Comparison of ENCODE assay signal across 13 mouse cellular contexts in genomic region chr9:52148831-52149230, GRCm38 (mm10). TPM values are rescaled to one million over a fixed set of nuclear protein-coding genes. Genes with fewer than 3 reads are reported as not detected.
DNase-seq lines count a peak whose midpoint lies in the region; ATAC-seq and TF ChIP-seq lines count a peak whose summit lies in the region.
"Had no signal": no experiment of that assay in that cellular context is flagged by ENCODE, and none has a peak within 500 bp of the region (broad histone marks: within the 10 kb centered on the region; RNA-seq: fewer than 3 reads in every experiment).

No protein-coding gene starts in this region.

- H3K4me3 ChIP-seq in heart, embryonic 15.5 days, result no peak overlapping the region
- peak overlapping the region; percentile 26 for H3K4me3 ChIP-seq in forebrain, embryonic 11.5 days (ENCODE audit: low read depth, low read length)
- H3K4me3 ChIP-seq in hindbrain, postnatal 0 days (ENCODE audit: low read length), result peak overlapping the region; percentile 0
- H3K4me3 ChIP-seq in neural tube, embryonic 13.5 days, result peak overlapping the region; percentile 41

- peaks cover 7% of the 10 kb centered on the region for H3K4me1 ChIP-seq in heart, embryonic 15.5 days (replicated peaks)
- H3K4me1 ChIP-seq in forebrain, embryonic 11.5 days (replicated peaks; ENCODE audit: control insufficient read depth, insufficient read depth, low read length), result peaks cover 15% of the 10 kb centered on the region
- H3K4me1 ChIP-seq in hindbrain, postnatal 0 days (ENCODE audit: insufficient read depth, low read length), result peaks cover 12% of the 10 kb centered on the region; the same call in 1 of the 2 replicates
- peaks cover 70% of the 10 kb centered on the region for H3K4me1 ChIP-seq in neural tube, embryonic 13.5 days (replicated peaks)

- ATAC-seq in heart, embryonic 15.5 days (replicated peaks; ENCODE audit: insufficient number of reproducible peaks, insufficient read depth, low FRiP score, low read depth), result no peak
- no peak for ATAC-seq in forebrain, embryonic 11.5 days (replicated peaks; ENCODE audit: low FRiP score)
- no peak for ATAC-seq in hindbrain, postnatal 0 days
- no peak for ATAC-seq in neural tube, embryonic 13.5 days (ENCODE audit: low read depth)
- ATAC-seq: Patski had no signal

- H3K4me2 ChIP-seq in heart, embryonic 15.5 days, result no peak overlapping the region
- peak overlapping the region; percentile 35 for H3K4me2 ChIP-seq in forebrain, embryonic 11.5 days (ENCODE audit: low read depth, low read length, severe bottlenecking)
- H3K4me2 ChIP-seq in hindbrain, postnatal 0 days (ENCODE audit: low read depth, low read length), result peak overlapping the region; percentile 34
- H3K4me2 ChIP-seq in neural tube, embryonic 13.5 days, result peak overlapping the region; percentile 56
- H3K4me2 ChIP-seq: lung, embryonic 14.5 days had no signal

- WGBS in heart, embryonic 15.5 days, result 72% methylated on average over 4 of the region's 4 CpGs
- 30% methylated on average over 4 of the region's 4 CpGs for WGBS in forebrain, embryonic 11.5 days
- 25% methylated on average over 4 of the region's 4 CpGs for WGBS in hindbrain, postnatal 0 days
- 37% methylated on average over 4 of the region's 4 CpGs for WGBS in neural tube, embryonic 13.5 days

- peak overlapping the region; percentile 1; the same call in 1 of the 2 replicates for H3K27ac ChIP-seq in heart, embryonic 15.5 days
- H3K27ac ChIP-seq in forebrain, embryonic 11.5 days (ENCODE audit: low read depth, low read length), result peak overlapping the region; percentile 88
- peak overlapping the region; percentile 9 for H3K27ac ChIP-seq in hindbrain, postnatal 0 days
- peak overlapping the region; percentile 86 for H3K27ac ChIP-seq in neural tube, embryonic 13.5 days (replicated peaks)

- H3K9me3 ChIP-seq in heart, embryonic 15.5 days (replicated peaks), result no peaks in the 10 kb centered on the region
- no peaks in the 10 kb centered on the region for H3K9me3 ChIP-seq in forebrain, embryonic 11.5 days (ENCODE audit: control insufficient read depth, low read length)
- no peaks in the 10 kb centered on the region for H3K9me3 ChIP-seq in hindbrain, postnatal 0 days (ENCODE audit: low read length)
- no peaks in the 10 kb centered on the region for H3K9me3 ChIP-seq in neural tube, embryonic 13.5 days

- 0 out of 2 replicates have a peak, but pooled peaks cover 2% of the 10 kb centered on the region for H3K36me3 ChIP-seq in heart, embryonic 15.5 days
- H3K36me3 ChIP-seq in forebrain, embryonic 11.5 days (ENCODE audit: control insufficient read depth, insufficient read depth, low read length), result no peaks in the 10 kb centered on the region; the same call in 1 of the 2 replicates
- no peaks in the 10 kb centered on the region for H3K36me3 ChIP-seq in hindbrain, postnatal 0 days (ENCODE audit: insufficient read depth, low read length)
- H3K36me3 ChIP-seq in neural tube, embryonic 13.5 days, result peaks cover 3% of the 10 kb centered on the region; the same call in 1 of the 2 replicates

- no peaks in the 10 kb centered on the region for H3K27me3 ChIP-seq in heart, embryonic 15.5 days
- no peaks in the 10 kb centered on the region for H3K27me3 ChIP-seq in forebrain, embryonic 11.5 days (ENCODE audit: control insufficient read depth, insufficient read depth, low read length)
- no peaks in the 10 kb centered on the region for H3K27me3 ChIP-seq in hindbrain, postnatal 0 days (ENCODE audit: insufficient read depth, low read length)
- H3K27me3 ChIP-seq in neural tube, embryonic 13.5 days, result no peaks in the 10 kb centered on the region
- H3K27me3 ChIP-seq: Patski had no signal

- H3K9ac ChIP-seq in heart, embryonic 15.5 days, result no peak overlapping the region
- H3K9ac ChIP-seq in forebrain, embryonic 11.5 days (ENCODE audit: low read length), result peak overlapping the region; percentile 47
- no peak overlapping the region for H3K9ac ChIP-seq in hindbrain, postnatal 0 days (replicated peaks; ENCODE audit: low read length)
- H3K9ac ChIP-seq in neural tube, embryonic 13.5 days, result peak overlapping the region; percentile 60
- H3K9ac ChIP-seq: lung, embryonic 14.5 days had no signal

- no peak for DNase-seq in heart, adult 9 months (ENCODE audit: low spot score in 2 of 2)
- DNase-seq in forebrain, embryonic 11.5 days (ENCODE audit: low spot score), result no peak
- DNase-seq in hindbrain, postnatal 0 days (ENCODE audit: low spot score), result no peak
- DNase-seq in layer of hippocampus, postnatal 14 days (ENCODE audit: low spot score in 2 of 2), result no peak
- no peak for DNase-seq in liver
- DNase-seq in thymus, postnatal 36 days, result no peak
- DNase-seq: adrenal gland, postnatal 25 days; cerebellum, adult 18-20 months; kidney, adult 2 months had no signal

- no peak for TF ChIP-seq CTCF in hindbrain, postnatal 0 days (IDR thresholded peaks at IDR 0.05; ENCODE audit: low read depth)

RNA-seq across cellular contexts. Expression of gene Zc3h12c, which starts 19.5 kb away (rescaled TPM):
- polyA plus RNA-seq in heart, embryonic 15.5 days (2015; fragmentation: Nextera tagmentation; extraction: Ambion mirVana), result 2.2 and 2.3 TPM in 2 replicates
- 11.8 and 12.6 TPM in 2 replicates for polyA plus RNA-seq in forebrain, embryonic 11.5 days (2014; fragmentation: Nextera tagmentation; extraction: Ambion mirVana)
- total RNA-seq in hindbrain, postnatal 0 days (2014; rRNA removed), result 10.8 and 11.8 TPM in 2 replicates
- 3.4 and 3.5 TPM in 2 replicates for polyA plus RNA-seq in hindbrain, postnatal 0 days (2015; fragmentation: Nextera tagmentation; extraction: Ambion mirVana)
- 4.7 and 5.8 TPM in 2 replicates for polyA plus RNA-seq in neural tube, embryonic 13.5 days (2015; fragmentation: Nextera tagmentation; extraction: Ambion mirVana)
- total RNA-seq in layer of hippocampus, postnatal 14 days (2021), result 10 to 100 TPM in 1 of 2 experiments, 1 to 10 TPM in 1; 9.9 to 10.3 TPM

Comparison
In these comparisons a context has a peak if more than half of its experiments do, and no peak if none do; other contexts are left out.
1. H3K27ac ChIP-seq: peak in every context shown above with its lines; median percentile 88 in forebrain, embryonic 11.5 days; 86 in neural tube, embryonic 13.5 days; 9 in hindbrain, postnatal 0 days; 1 in heart, embryonic 15.5 days.
2. H3K9ac ChIP-seq: peak in forebrain, embryonic 11.5 days (single experiment) and neural tube, embryonic 13.5 days (single experiment); none in heart, embryonic 15.5 days (single experiment) and hindbrain, postnatal 0 days (single experiment).